Comparison of ENCODE assay signal across 24 mouse cellular contexts in genomic region chr9:68892356-68892755, GRCm38 (mm10).
DNase-seq lines count a peak whose midpoint lies in the region; ATAC-seq lines count a peak whose summit lies in the region.
"Had no signal": no experiment of that assay in that cellular context is flagged by ENCODE, and none has a peak within 500 bp of the region (broad histone marks: within the 10 kb centered on the region; RNA-seq: fewer than 3 reads in every experiment).

No protein-coding gene starts in this region.

- no peak overlapping the region for H3K4me2 ChIP-seq in intestine, embryonic 16.5 days (ENCODE audit: low read depth, low read length)
- H3K4me2 ChIP-seq: forebrain, embryonic 12.5 days had no signal

- DNase-seq in heart, adult 11 months: peak; percentile 60
- DNase-seq in heart, postnatal 4 days: no peak
- DNase-seq in 416B (ENCODE audit: low read depth): peak; percentile 9
- DNase-seq in ES-CJ7 (ENCODE audit: low read depth, low spot score): peak; percentile 30
- peak; percentile 47 for DNase-seq in ZHBTc4 (ENCODE audit: low read depth, low spot score)
- no peak for DNase-seq in urinary bladder, postnatal 25 days (ENCODE audit: low spot score)
- DNase-seq: adrenal gland, adult 8-10 months; B cell, adult 2 months; cerebellum, adult 11-12 months; cerebellum, adult 2 months; cerebellum, adult 9-10 months; cerebellum, postnatal 10 days; cerebellum, postnatal 25 days had no signal

- H3K27ac ChIP-seq in intestine, embryonic 16.5 days (ENCODE audit: low read length): no peak overlapping the region
- H3K27ac ChIP-seq: forebrain, embryonic 10.5 days; forebrain, embryonic 12.5 days had no signal

- no peak for ATAC-seq in intestine, embryonic 16.5 days
- no peak for ATAC-seq in megakaryocyte, adult 5-6 weeks (ENCODE audit: poor library complexity, severe bottlenecking)
- ATAC-seq: activated CD4-positive, CD25-positive, alpha-beta regulatory T cell, adult 4 months; CD4-positive, CD25-positive, alpha-beta regulatory T cell, adult 4 months; forebrain, embryonic 14.5 days; forebrain, embryonic 16.5 days; Patski had no signal

- H3K9ac ChIP-seq in intestine, embryonic 16.5 days (ENCODE audit: low read depth, low read length): no peak overlapping the region
- H3K9ac ChIP-seq: forebrain, embryonic 12.5 days had no signal

- H3K9me3 ChIP-seq in intestine, embryonic 16.5 days (ENCODE audit: control insufficient read depth, low read length): no peaks in the 10 kb centered on the region
- H3K9me3 ChIP-seq: forebrain, embryonic 10.5 days; forebrain, embryonic 12.5 days had no signal

- no peak overlapping the region for H3K4me3 ChIP-seq in intestine, embryonic 16.5 days (ENCODE audit: low read length)
- H3K4me3 ChIP-seq: erythroblast, embryonic 14.5 days; forebrain, embryonic 10.5 days; forebrain, embryonic 12.5 days had no signal

- no peaks in the 10 kb centered on the region for H3K4me1 ChIP-seq in intestine, embryonic 16.5 days (ENCODE audit: control insufficient read depth, insufficient read depth, low read length)

- 89% methylated on average over 4 of the region's 4 CpGs for WGBS in intestine, embryonic 16.5 days

- H3K36me3 ChIP-seq in intestine, embryonic 16.5 days (ENCODE audit: control insufficient read depth, insufficient read depth, low read length): no peaks in the 10 kb centered on the region
- H3K36me3 ChIP-seq: forebrain, embryonic 10.5 days; forebrain, embryonic 12.5 days had no signal

- no peaks in the 10 kb centered on the region for H3K27me3 ChIP-seq in intestine, embryonic 16.5 days (replicated peaks; ENCODE audit: control insufficient read depth, insufficient read depth, low read length)
- H3K27me3 ChIP-seq: CH12.LX; forebrain, embryonic 12.5 days; Patski had no signal

Comparison
In these comparisons a context has a peak if more than half of its experiments do, and no peak if none do; other contexts are left out.
1. DNase-seq: peak in heart, adult 11 months (single experiment), 416B (single experiment), ES-CJ7 (single experiment) and ZHBTc4 (single experiment); none in heart, postnatal 4 days (single experiment) and urinary bladder, postnatal 25 days (single experiment).